Mouse (Mus musculus) myocyte (in vitro differentiated cells): ENCODE results near the gene Rab44.

ENCODE experiments used
- CEBPB ChIP-seq: IDR thresholded peaks from 2 replicates; pipeline ENCODE4 v1.6.1; 2011; ENCODE audit warnings: mild to moderate bottlenecking, moderate library complexity; ENCODE audit not compliant: poor library complexity, insufficient read depth, severe bottlenecking
- POLR2A ChIP-seq: IDR thresholded peaks from one replicate; pipeline ENCODE4 v1.6.1; 2011; ENCODE audit warnings: low read depth, mild to moderate bottlenecking, control low read depth, moderate library complexity; ENCODE audit not compliant: insufficient read length

- TF ChIP-seq POLR2A (no peak), CEBPB (no peak)
Observed at GRCm38 (mm10) chr17:29065245-29065940, 48.6 kb upstream of the Rab44 start.
